Mouse (Mus musculus): ENCODE data around the gene Basp1. TPM values are rescaled to one million over a fixed set of nuclear protein-coding genes. Genes with fewer than 3 reads are reported as not detected.

Gene Basp1
- polyA plus RNA-seq, 2 experiments, result 1.6 to 3.8 TPM

DNA sequence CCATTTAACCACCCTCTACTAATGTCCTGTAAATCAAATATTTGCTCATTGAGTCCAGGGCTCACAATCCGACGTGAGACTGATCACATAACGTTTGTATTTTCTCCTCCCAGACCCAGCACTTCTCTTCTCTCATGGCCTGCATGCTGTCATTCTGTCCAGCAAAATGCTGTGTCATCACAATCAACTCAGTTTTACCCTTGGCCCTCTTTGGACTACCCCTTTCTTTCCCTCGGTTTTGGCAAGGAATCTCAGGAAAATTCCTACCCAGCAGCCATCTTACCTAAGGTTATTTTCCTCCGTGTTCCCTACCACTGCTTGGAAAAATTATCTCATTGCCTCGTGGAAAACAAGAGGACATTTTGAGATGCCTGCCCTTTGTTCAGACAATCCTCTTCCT, 60.1 kb downstream of the Basp1 start:
- Histone ChIP-seq H3K4me2 (ENCODE audit: low read depth) (no peak overlapping the region), H3K36me3 (replicated peaks; ENCODE audit: control insufficient read depth, insufficient read depth, low read depth) (no peaks in the 10 kb centered on the region), H3K4me3 (ENCODE audit: insufficient read depth in 1 of 2, low read depth in 2 of 2, low read length in 2 of 2) (no peak overlapping the region), H3K4me1 (replicated peaks; ENCODE audit: control insufficient read depth in 2 of 2, insufficient read depth in 2 of 2, low read length in 1 of 2) (0 out of 4 replicates have a peak, but pooled peaks cover 0 to 2% of the 10 kb centered on the region in 2 experiments), H3K9me3 (ENCODE audit: control insufficient read depth, low read length) (no peaks in the 10 kb centered on the region), H3K9ac (replicated peaks) (no peak overlapping the region), H3K27ac (no peak overlapping the region), H3K27me3 (ENCODE audit: control insufficient read depth, insufficient read depth, low read length) (no peaks in the 10 kb centered on the region)
- ATAC-seq (ENCODE audit: insufficient read depth) (no peak), DNase-seq (ENCODE audit: low read depth in 3 of 3, low spot score in 3 of 3) (no peak)
- no peak for TF ChIP-seq EP300 (IDR thresholded peaks at IDR 0.05; ENCODE audit: low read depth)
- TF ChIP-seq CTCF (IDR thresholded peaks at IDR 0.05; ENCODE audit: low read depth), result no peak
- WGBS (ENCODE audit: insufficient replicate concordance), result 39% methylated on average over 6 of the region's 6 CpGs

DNA sequence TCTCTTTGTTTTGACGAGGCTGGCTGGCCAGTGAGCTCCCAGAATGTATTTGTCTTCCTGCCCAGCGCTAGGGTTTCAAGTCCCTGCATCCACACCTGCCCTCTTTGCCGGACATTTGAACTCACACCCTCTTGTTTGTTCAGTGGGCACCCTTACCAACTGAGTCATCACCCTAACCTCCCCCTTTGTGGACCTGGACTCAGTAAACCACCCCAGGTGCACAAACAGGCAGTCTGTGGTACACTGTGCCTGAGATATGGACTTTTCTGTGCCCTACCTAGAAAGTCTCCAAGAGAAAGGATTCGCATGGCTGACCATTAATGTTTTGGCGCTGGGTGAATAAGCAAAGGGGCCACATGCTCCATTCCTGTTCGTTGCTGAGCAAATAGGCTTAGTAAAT, 70.3 kb downstream of the Basp1 start:
- TF ChIP-seq EP300 (IDR thresholded peaks at IDR 0.05; ENCODE audit: low read depth) (no peak), CTCF (IDR thresholded peaks at IDR 0.05; ENCODE audit: low read depth) (no peak)
- Histone ChIP-seq H3K27me3 (ENCODE audit: control insufficient read depth, insufficient read depth, low read length) (no peaks in the 10 kb centered on the region), H3K9ac (replicated peaks) (no peak overlapping the region), H3K9me3 (ENCODE audit: control insufficient read depth, low read length) (no peaks in the 10 kb centered on the region), H3K4me3 (ENCODE audit: insufficient read depth in 1 of 2, low read depth in 2 of 2, low read length in 2 of 2) (no peak overlapping the region), H3K27ac (no peak overlapping the region), H3K36me3 (replicated peaks; ENCODE audit: control insufficient read depth, insufficient read depth, low read depth) (no peaks in the 10 kb centered on the region), H3K4me2 (ENCODE audit: low read depth) (no peak overlapping the region), H3K4me1 (replicated peaks; ENCODE audit: control insufficient read depth in 2 of 2, insufficient read depth in 2 of 2, low read length in 1 of 2) (no peaks in the 10 kb centered on the region)
- 56% methylated on average over 6 of the region's 6 CpGs for WGBS (ENCODE audit: insufficient replicate concordance)
- DNase-seq (ENCODE audit: low read depth in 3 of 3, low spot score in 3 of 3) (no peak), ATAC-seq (ENCODE audit: insufficient read depth) (no peak)

DNA sequence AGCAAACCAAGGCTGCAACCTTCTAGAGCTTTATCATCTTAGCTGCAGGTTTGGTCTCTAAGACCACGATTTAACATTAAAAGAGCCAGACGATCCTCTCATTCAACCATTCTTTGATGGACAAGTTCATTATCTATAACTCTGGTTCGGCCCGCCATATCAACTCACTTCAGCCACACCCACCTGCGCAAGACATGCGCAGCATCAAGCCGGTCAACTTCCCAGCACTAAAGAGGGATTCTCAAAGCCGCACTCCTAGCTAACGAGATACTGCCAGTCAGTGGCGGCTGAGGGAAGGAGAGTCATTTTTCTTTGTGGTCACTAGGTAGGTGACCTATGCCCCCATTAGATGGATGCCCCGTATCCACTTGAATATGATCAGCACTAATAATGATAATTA, 78.3 kb downstream of the Basp1 start:
- no peaks in the 10 kb centered on the region for H3K4me1 ChIP-seq (replicated peaks; ENCODE audit: control insufficient read depth in 2 of 2, insufficient read depth in 2 of 2, low read length in 1 of 2)
- H3K4me3 ChIP-seq (ENCODE audit: insufficient read depth in 1 of 2, low read depth in 2 of 2, low read length in 2 of 2), result no peak overlapping the region
- no peak overlapping the region for H3K9ac ChIP-seq (replicated peaks)
- no peak for TF ChIP-seq CTCF (IDR thresholded peaks at IDR 0.05; ENCODE audit: low read depth)
- no peak for TF ChIP-seq EP300 (IDR thresholded peaks at IDR 0.05; ENCODE audit: low read depth)
- 68% methylated on average over 11 of the region's 11 CpGs for WGBS (ENCODE audit: insufficient replicate concordance)
- no peaks in the 10 kb centered on the region for H3K36me3 ChIP-seq (replicated peaks; ENCODE audit: control insufficient read depth, insufficient read depth, low read depth)
- H3K4me2 ChIP-seq (ENCODE audit: low read depth), result no peak overlapping the region
- H3K27me3 ChIP-seq (ENCODE audit: control insufficient read depth, insufficient read depth, low read length), result no peaks in the 10 kb centered on the region
- DNase-seq (ENCODE audit: low read depth in 3 of 3, low spot score in 3 of 3) (no peak), ATAC-seq (ENCODE audit: insufficient read depth) (no peak)
- no peaks in the 10 kb centered on the region for H3K9me3 ChIP-seq (ENCODE audit: control insufficient read depth, low read length)
- no peak overlapping the region for H3K27ac ChIP-seq

DNA sequence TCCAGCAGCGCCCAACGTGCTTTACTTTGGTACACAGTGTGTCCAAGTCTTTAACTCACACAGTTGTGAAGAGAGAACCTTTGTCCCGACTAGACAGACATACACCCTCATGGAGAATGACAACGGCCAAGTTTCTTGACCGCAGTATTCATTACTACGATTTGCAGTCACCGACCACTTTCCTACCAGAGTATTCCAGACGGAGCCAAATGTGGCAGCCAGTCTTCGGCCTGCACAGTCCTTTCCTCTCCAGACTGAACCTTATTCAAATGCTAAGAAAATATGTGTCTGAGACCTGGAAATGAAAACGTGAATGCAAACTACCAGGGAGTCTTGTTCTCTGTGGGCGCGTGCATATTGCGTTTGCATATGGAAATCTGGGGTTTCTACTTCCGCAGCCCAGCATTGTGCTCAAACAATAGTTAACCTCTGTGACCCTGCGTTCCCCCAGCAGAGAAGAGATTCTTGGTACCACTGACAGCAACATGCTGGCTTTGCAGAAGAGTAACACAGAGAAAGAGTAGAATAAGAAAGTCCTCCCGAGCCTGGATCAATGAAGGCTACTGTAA, 81.6 kb downstream of the Basp1 start:
- TF ChIP-seq CTCF (IDR thresholded peaks at IDR 0.05; ENCODE audit: low read depth), result no peak
- no peak for TF ChIP-seq EP300 (IDR thresholded peaks at IDR 0.05; ENCODE audit: low read depth)
- ATAC-seq (ENCODE audit: insufficient read depth) (no peak), DNase-seq (ENCODE audit: low read depth in 3 of 3, low spot score in 3 of 3) (no peak)
- no peak overlapping the region for H3K4me3 ChIP-seq (ENCODE audit: insufficient read depth in 1 of 2, low read depth in 2 of 2, low read length in 2 of 2)
- WGBS (ENCODE audit: insufficient replicate concordance), result 59% methylated on average over 16 of the region's 16 CpGs
- no peak overlapping the region for H3K27ac ChIP-seq
- H3K27me3 ChIP-seq (ENCODE audit: control insufficient read depth, insufficient read depth, low read length), result no peaks in the 10 kb centered on the region
- no peaks in the 10 kb centered on the region for H3K4me1 ChIP-seq (replicated peaks; ENCODE audit: control insufficient read depth in 2 of 2, insufficient read depth in 2 of 2, low read length in 1 of 2)
- no peaks in the 10 kb centered on the region for H3K36me3 ChIP-seq (replicated peaks; ENCODE audit: control insufficient read depth, insufficient read depth, low read depth)
- H3K4me2 ChIP-seq (ENCODE audit: low read depth), result no peak overlapping the region
- no peaks in the 10 kb centered on the region for H3K9me3 ChIP-seq (ENCODE audit: control insufficient read depth, low read length)
- H3K9ac ChIP-seq (replicated peaks), result no peak overlapping the region

DNA sequence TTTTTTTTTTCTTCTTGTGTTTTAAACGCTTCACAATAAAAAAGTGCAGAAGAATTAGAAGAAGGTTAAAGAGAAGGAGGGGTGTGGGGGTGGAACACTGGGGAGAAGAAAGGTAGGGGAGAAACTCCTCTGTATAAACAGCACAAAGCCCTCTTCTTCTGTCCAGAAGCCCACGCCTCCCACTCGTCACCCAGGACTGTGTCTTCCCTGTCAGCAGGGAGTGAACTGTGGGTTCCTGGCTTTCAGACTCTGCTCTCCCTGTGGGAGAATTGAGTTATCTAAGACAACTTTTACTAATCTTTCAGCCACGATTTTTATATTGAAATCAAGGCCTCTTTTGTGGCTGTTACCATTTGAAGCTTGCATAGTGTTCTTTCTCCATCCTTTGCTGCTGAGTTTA, 82.6 kb downstream of the Basp1 start:
- H3K4me3 ChIP-seq (ENCODE audit: insufficient read depth in 1 of 2, low read depth in 2 of 2, low read length in 2 of 2), result no peak overlapping the region
- H3K27me3 ChIP-seq (ENCODE audit: control insufficient read depth, insufficient read depth, low read length), result no peaks in the 10 kb centered on the region
- no peak overlapping the region for H3K27ac ChIP-seq
- H3K9me3 ChIP-seq (ENCODE audit: control insufficient read depth, low read length), result no peaks in the 10 kb centered on the region
- H3K36me3 ChIP-seq (replicated peaks; ENCODE audit: control insufficient read depth, insufficient read depth, low read depth), result no peaks in the 10 kb centered on the region
- 54% methylated on average over 4 of the region's 4 CpGs for WGBS (ENCODE audit: insufficient replicate concordance)
- no peak for ATAC-seq (ENCODE audit: insufficient read depth)
- no peak overlapping the region for H3K9ac ChIP-seq (replicated peaks)
- H3K4me1 ChIP-seq (replicated peaks; ENCODE audit: control insufficient read depth in 2 of 2, insufficient read depth in 2 of 2, low read length in 1 of 2), result no peaks in the 10 kb centered on the region
- TF ChIP-seq CTCF (IDR thresholded peaks at IDR 0.05; ENCODE audit: low read depth) (no peak), EP300 (IDR thresholded peaks at IDR 0.05; ENCODE audit: low read depth) (no peak)
- H3K4me2 ChIP-seq (ENCODE audit: low read depth), result no peak overlapping the region
- no peak for DNase-seq (ENCODE audit: low read depth in 3 of 3, low spot score in 3 of 3)

All from liver, embryonic 14.5 days (tissue).